Mouse (Mus musculus) testis, adult 2 months (tissue): Measurements from ENCODE around the gene Akap13. TPM values are rescaled to one million over a fixed set of nuclear protein-coding genes. Genes with fewer than 3 reads are reported as not detected.

ENCODE experiments used
- H3K27ac ChIP-seq: fragments of 200-500 bp; 2 replicates; pipeline ENCODE4 v1.5.1; 2012; ENCODE audit warnings: low read depth, low read length; ENCODE audit not compliant: control insufficient read depth, insufficient read depth
- H3K27me3 ChIP-seq: fragments of 200-500 bp; 2 replicates; pipeline ENCODE4 v1.6.1; 2012; ENCODE audit warnings: mild to moderate bottlenecking, low read length, moderate library complexity; ENCODE audit not compliant: control insufficient read depth, insufficient read depth
- H3K36me3 ChIP-seq: fragments of 200-500 bp; 2 replicates; pipeline ENCODE4 v1.6.1; 2012; ENCODE audit warnings: mild to moderate bottlenecking, low read length; ENCODE audit not compliant: control insufficient read depth, insufficient read depth
- H3K4me1 ChIP-seq: fragments of 200-500 bp; 2 replicates; pipeline ENCODE4 v1.6.1; 2012; ENCODE audit warnings: low read length; ENCODE audit not compliant: control insufficient read depth, insufficient read depth
- H3K4me3 ChIP-seq: fragments of 200-500 bp; 2 replicates; pipeline ENCODE4 v1.5.1; 2012; ENCODE audit warnings: low read depth, mild to moderate bottlenecking, low read length, moderate library complexity, mixed read lengths; ENCODE audit not compliant: control insufficient read depth
- CTCF ChIP-seq: fragments of 200-500 bp; IDR thresholded peaks from 2 replicates; pipeline ENCODE4 v1.5.1; 2012; ENCODE audit warnings: low read depth, mild to moderate bottlenecking, inconsistent platforms, low read length, moderate library complexity; ENCODE audit not compliant: control insufficient read depth, insufficient read depth, insufficient replicate concordance
- POLR2A ChIP-seq: fragments of 200-500 bp; IDR thresholded peaks from 2 replicates; pipeline ENCODE4 v1.6.1; 2012; ENCODE audit warnings: low read depth, mild to moderate bottlenecking, inconsistent platforms, low read length, moderate library complexity; ENCODE audit not compliant: control insufficient read depth
- polyA plus RNA-seq: library from polyadenylated mRNA; depleted of rRNA; stranded (reverse); fragments of >200 nt; gene quantifications from 2 replicates; pipeline ENCODE4 v1.2.3, GENCODE M21; 2012

Gene Akap13
- polyA plus RNA-seq, 1 experiment, result 4.1 TPM

GRCm38 (mm10) chr7:75577353-75577752 lies 122.0 kb downstream of the Akap13 start:
- Histone ChIP-seq H3K36me3 (no peaks in the 10 kb centered on the region), H3K27ac (no peak overlapping the region), H3K4me3 (no peak overlapping the region), H3K4me1 (no peaks in the 10 kb centered on the region), H3K27me3 (no peaks in the 10 kb centered on the region)
- no peak for TF ChIP-seq POLR2A
- no peak for TF ChIP-seq CTCF

DNA sequence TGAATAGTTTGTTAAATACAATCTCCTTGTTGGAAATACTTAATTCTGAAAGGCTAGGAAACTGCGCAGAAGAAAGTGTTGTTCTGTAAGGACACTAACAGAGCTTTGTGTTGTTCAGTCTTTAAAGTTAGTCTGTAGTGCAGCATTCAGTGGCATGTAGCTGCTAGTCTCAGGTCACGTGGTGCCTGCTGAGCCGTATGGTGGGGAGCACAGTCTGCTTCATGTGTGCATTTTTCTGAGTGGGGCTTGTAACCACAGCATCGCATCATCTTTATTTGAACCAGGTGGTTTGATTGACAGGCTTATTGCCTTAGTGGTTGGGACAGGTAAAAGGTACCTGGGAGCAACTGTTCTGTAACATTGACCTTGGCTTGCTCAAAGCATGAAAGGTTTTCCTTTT lies 123.3 kb downstream of the Akap13 start:
- TF ChIP-seq POLR2A (no peak), CTCF (no peak)
- Histone ChIP-seq H3K4me3 (no peak overlapping the region), H3K4me1 (no peaks in the 10 kb centered on the region), H3K27me3 (no peaks in the 10 kb centered on the region), H3K36me3 (no peaks in the 10 kb centered on the region), H3K27ac (no peak overlapping the region)

- Histone ChIP-seq H3K27me3 (no peaks in the 10 kb centered on the region), H3K27ac (no peak overlapping the region), H3K4me3 (no peak overlapping the region), H3K4me1 (no peaks in the 10 kb centered on the region), H3K36me3 (no peaks in the 10 kb centered on the region)
- TF ChIP-seq POLR2A, result no peak
- TF ChIP-seq CTCF, result no peak
Measured at GRCm38 (mm10) chr7:75582091-75582490, 126.8 kb downstream of the Akap13 start.

DNA sequence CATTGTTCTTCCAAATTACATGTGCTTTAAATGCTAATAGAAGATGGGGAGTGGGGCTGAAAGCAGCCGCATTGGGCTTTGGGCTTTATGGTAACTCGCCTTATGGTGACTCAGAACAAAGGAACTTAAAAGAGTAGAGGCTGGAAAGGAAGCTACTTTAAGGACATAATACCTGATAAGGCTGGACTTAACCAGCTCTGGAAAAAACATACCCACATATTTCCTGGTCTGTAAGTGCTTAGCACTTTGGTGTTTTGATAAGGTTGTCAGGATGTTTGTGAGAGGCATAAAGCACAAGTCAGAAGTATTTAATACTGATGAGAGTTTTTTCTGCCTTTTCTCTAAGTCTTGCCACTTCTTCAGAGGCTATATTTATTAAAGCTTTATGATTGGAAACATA lies 128.8 kb downstream of the Akap13 start:
- H3K36me3 ChIP-seq, result no peaks in the 10 kb centered on the region
- no peak overlapping the region for H3K27ac ChIP-seq
- no peaks in the 10 kb centered on the region for H3K27me3 ChIP-seq
- no peak overlapping the region for H3K4me3 ChIP-seq
- TF ChIP-seq CTCF (no peak), POLR2A (no peak)
- H3K4me1 ChIP-seq, result no peaks in the 10 kb centered on the region

DNA sequence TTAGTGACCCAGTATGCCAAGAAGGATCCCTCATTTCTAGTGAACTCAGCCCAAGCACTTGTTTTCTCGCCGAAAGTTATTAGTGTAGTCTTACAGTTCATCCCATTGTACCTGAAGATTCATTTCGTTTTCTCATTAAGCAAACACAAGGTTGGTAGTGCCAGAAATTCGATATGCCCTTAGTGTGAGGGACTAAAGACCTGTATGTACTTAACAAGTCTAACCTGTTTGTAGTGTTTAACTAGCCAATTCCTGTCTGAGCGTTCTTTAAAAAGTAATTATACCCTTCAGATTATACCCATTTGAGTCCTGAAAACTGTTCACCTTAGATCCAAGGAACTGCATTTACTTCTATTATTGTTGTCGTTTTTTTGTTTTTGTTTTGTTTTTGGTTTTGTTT lies 130.1 kb downstream of the Akap13 start:
- TF ChIP-seq POLR2A, result no peak
- no peak for TF ChIP-seq CTCF
- Histone ChIP-seq H3K36me3 (no peaks in the 10 kb centered on the region), H3K4me1 (no peaks in the 10 kb centered on the region), H3K27ac (no peak overlapping the region), H3K4me3 (no peak overlapping the region), H3K27me3 (no peaks in the 10 kb centered on the region)

DNA sequence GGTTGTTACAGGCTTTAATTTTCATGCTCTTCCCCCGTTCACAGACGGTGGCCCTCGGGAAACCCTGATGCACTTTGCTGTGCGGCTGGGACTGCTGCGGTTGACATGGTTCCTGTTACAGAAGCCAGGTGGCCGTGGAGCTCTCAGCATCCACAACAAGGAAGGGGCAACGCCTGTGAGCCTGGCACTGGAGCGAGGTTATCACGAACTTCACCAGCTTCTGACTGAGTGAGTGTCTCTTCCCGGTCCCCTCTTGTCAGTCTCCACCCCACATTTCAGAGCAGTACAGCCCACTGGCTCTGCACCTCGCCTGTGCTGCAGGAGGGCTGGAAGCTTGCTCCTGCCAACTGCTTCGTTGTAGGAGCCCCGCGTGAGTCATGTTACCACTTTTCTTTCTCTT lies 130.8 kb downstream of the Akap13 start:
- Histone ChIP-seq H3K27ac (no peak overlapping the region), H3K4me3 (no peak overlapping the region), H3K4me1 (no peaks in the 10 kb centered on the region), H3K27me3 (no peaks in the 10 kb centered on the region), H3K36me3 (no peaks in the 10 kb centered on the region)
- TF ChIP-seq CTCF (no peak), POLR2A (no peak)

- Histone ChIP-seq H3K27ac (no peak overlapping the region), H3K27me3 (no peaks in the 10 kb centered on the region), H3K4me3 (peak overlapping the region; percentile 59), H3K4me1 (no peaks in the 10 kb centered on the region), H3K36me3 (no peaks in the 10 kb centered on the region)
- TF ChIP-seq CTCF (no peak), POLR2A (no peak)
Measured at GRCm38 (mm10) chr7:75587727-75588126, 132.4 kb downstream of the Akap13 start.
